Mouse (Mus musculus): ENCODE data around the gene Mtf1.

- TF ChIP-seq CTCF (IDR thresholded peaks at IDR 0.05; ENCODE audit: low read depth) (no peak), EP300 (IDR thresholded peaks at IDR 0.05; ENCODE audit: low read depth) (no peak)
These were observed 48.5 kb downstream of the Mtf1 start, which contains the start of gene Yrdc for GRCm38 (mm10) chr4:124850261-124850913.

Data from liver, postnatal 0 days (tissue).